Mouse (Mus musculus): ENCODE results near the gene Ap5b1.

Gene Ap5b1

DNA sequence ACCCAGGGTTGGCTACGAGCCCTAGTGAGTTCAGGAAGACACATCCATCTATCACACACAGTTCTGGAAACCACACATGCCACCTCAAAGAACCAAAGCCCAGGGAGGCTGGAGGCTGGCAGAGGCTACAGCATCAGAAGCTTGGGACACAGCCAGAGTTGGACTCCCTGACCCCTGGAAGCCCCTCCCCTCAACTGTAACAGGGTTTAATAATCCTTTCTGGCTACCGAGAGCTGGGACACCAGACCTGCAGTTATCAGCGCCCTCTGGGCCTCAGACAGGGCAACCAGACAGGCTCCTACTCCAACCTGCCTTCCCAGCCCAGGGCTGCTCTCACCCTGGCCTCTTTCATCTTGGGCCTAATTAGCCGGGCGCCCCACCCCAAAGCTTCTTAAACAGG lies 1.5 kb upstream of the Ap5b1 start:
- no peak for DNase-seq (ENCODE audit: extremely low spot score, low read depth, low spot score)

DNA sequence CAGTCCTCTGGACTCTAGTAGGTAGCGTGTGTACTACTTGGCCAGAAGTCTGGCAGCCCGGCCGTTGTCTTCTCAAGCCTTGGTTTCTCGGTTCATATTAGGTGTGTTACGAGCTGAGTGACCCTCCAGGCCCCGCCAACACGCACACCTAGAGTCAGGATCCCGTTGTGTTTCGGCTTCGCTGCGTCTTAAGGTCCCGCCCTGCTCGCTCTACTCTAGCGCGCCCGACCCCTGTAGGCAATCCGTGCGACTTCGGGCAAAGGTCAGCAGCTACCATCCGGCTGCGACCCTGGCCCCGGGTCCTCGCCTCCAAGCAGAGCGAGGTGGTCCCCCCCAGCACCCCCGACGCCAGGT lies 668 bp upstream of the Ap5b1 start:
- no peak for DNase-seq (ENCODE audit: extremely low spot score, low read depth, low spot score)

DNA sequence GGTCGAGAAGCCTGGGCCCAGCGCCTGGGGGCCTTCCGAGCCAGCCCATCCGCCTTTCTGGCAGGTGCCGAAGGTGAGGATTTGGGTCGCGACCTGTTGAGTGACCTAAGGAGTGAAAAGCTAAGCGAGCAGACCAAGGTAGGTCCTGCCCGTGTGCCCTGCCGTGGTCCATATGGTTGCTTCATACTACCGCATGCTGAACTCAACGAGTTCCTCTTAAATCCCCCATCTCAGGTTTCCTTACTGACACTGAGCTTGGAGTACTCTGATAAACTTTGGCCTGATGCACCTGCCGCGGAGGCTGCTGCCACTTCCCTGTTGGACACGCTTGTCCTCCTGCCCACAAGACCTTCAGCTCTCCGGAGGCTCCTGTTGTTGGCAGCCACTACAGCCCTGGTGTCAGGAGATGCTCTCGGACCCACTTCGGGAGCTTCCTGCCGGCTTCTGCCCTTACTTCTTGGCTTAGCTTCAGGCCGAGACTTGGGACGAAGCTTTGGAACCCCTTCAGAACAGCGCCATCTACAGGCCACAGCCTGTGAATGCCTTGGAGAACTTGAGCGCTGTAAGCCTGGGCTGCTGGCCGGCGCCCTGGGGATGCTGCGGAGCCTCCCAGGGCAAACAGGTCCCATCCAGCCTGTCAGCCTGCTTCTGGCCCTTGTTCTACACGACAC lies 780 bp downstream of the Ap5b1 start:
- peak; percentile 82 for DNase-seq (ENCODE audit: extremely low spot score, low read depth, low spot score)

DNA sequence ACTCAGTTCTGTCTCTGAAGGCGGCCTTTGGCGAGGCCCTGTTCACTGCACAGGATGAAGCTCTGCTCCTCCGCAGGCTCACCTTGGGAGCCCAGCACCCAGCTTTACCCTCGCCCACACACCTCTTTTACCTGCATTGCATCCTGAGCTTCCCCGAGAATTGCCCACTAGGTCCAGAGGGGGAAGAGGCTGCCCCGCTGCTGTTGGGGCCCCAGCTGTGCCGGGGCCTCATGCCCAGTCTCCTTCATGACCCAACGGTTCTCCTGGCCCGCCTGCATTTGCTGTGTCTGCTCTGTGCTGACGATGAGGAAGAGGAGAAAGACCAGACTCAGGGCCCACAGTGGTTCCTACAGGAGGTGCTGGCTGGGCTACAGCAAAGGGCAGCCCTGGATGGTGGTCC lies 1.7 kb downstream of the Ap5b1 start:
- no peak for DNase-seq (ENCODE audit: extremely low spot score, low read depth, low spot score)

DNA sequence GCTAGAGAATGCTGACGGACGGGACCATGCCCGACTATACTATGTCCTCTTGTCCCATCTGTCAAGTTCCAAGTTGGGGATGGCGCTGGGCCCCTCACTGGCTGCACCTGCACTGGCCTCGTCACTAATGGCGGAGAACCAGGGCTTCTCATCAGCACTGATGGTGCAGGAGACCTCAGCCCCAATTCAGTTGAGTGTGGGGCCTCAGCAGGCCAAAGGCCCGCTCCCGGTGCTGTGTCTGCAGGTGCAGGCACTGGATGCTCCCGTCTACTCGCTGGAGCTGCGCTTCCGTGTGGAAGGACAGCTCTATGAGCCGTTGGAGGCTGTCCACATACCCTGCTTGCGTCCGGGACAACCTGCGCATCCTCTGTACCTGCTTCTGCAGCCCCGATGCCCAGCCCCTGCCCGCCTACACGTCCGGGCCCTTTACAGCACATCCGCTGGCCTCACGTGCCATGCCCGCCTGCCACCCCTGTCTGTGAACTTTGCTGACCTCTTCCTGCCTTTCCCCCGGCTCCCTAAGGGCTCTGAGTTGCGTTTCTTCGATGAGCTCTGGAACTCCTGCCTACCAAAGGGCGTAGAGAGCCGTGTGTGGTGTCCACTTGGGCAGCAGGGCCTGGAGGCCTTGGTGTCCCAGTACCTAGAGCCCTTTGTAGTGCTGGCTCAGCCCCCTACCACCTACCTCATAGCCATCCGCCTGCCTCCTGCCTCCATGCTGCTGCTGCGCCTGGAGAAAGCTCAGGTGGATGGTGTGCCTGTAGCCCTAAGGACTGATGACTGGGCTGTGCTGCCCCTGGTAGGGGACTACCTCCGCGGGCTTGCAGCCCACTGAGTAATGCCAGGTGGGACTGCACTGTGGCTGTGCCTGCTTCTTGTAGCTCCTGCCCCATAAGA lies 2.8 kb downstream of the Ap5b1 start:
- no peak for DNase-seq (ENCODE audit: extremely low spot score, low read depth, low spot score)

DNA sequence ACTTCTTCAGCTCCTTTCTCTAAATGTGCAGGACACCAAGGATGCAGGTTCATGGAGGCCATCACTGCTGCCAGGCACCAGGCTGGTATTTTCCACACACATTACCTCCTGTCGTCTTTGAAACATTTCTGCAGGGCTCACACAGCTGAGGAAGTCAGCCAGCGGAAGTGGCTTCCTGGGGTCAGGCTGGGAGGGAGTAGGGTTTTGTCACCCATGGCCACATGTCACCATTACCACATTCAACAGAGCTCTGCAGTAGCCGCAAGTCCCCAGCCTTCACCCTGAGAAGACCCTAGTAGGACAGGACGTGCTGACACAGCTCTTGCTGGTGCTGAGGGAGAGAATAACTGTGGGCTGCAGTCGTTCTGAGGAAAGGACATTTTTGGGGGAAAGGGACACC lies 4.0 kb downstream of the Ap5b1 start:
- DNase-seq (ENCODE audit: extremely low spot score, low read depth, low spot score): no peak

DNA sequence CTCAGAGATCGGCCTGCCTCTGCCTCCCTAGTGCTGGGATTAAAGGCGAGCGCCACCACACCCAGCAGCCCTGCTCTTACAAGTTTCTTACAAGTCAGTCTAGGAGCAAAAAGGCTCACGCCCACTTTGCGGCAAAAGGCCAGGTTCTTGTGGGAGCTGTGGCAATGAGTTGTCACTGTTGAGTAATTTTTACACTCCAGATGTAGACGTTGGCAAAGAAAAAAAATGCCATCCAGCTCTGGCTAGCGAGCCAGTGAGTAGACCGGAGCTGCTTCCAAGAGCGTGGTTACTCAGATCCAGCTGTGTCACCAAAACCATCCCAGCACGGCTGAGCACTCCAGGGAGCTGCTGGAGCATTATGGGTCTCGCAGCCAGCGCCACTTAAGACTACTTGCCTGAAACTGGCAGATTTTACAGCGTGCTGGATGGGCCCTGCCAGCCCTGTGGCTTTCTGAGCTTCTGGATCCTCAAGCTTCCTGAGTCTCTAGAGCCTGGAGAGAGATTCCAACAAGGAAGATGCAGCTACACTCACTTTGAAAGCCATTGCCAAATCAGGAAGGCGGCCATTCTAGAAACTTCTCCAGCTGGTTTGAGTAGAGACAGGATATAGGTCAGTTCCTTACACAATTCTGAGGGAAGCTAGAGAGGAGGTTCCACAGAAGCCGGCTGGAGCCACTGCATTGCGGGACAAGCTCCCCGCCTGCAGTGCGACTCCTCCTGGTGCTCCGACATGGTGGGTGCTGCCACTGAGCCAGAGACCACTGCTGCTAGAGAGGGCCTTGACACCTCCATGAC lies 4.7 kb downstream of the Ap5b1 start:
- no peak for DNase-seq (ENCODE audit: extremely low spot score, low read depth, low spot score)

DNA sequence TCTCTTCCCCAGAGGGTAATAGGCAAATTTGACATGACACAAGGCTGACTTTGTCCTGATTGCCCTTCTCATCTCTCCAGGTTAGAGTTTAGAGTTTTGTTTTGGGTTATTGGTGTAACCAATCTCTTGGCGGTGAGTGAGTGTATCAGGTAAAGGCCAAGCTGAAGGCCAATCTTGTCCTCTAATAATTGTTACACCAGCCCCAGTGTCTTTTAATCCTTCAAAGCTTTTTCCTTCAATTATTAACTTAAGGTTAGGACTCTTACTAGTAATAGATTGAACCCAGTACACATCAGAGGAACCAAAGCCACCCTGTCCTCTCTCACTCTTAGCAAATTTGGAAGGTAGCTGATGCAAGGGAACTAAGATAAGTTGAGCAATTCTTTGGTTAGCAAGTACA lies 7.5 kb downstream of the Ap5b1 start:
- no peak for DNase-seq (ENCODE audit: extremely low spot score, low read depth, low spot score)

DNA sequence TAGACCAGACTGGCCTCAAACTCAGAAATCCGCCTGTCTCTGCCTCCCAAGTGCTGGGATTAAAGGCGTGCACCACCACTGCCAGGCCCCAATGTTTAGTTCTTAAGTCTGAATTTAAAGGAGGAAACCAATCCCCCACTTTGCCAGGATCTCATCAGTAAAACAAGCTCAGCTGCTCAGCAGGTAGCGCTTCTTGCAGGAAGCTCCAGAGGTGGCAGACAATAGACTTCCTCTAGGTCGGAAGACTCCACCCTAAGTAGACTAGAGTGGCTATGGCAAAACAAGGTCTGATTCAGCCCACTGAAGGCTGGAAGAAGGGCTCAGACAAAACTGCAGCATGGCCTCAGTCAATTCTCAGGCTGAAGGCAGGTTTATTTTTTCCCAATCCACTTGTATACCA lies 12.1 kb downstream of the Ap5b1 start:
- no peak for DNase-seq (ENCODE audit: extremely low spot score, low read depth, low spot score)

DNA sequence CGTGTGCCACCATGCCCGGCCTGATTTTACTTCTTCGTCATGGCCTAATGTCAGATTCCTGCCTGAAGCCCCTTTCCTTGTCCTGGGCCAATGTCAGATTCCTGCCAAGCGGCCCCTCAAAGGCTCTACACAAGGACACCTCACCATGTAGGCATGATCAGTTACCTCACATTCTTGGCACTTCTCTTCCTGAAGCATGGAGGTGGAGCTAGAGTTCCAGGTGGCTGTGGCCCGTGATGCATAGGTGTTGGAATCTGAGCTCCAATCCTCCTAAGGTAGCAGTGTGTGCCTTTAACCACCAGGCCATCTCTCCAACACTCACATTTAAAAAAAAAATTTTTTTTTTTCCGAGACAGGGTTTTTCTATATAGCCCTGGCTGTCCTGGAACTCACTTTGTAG lies 13.0 kb downstream of the Ap5b1 start:
- DNase-seq (ENCODE audit: extremely low spot score, low read depth, low spot score): no peak

DNA sequence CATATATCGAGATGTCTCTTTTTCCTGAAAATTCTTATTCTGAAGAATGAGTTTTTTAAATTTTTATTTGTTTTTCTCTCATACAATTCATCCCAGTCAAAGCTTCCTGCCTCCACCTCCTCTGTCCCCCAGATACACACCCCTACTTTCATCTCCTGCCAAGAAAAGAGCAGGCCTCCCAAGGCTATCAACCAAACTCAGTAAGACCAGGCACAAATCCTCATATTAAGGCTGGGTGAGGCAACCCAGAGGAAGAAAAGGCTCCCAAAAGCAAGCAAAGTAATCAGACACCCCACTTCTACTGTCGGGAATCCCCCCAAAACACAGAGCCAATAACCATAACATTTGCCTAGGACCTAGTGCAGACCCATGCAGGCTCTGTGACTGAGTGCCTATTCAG lies 14.2 kb downstream of the Ap5b1 start:
- no peak for DNase-seq (ENCODE audit: extremely low spot score, low read depth, low spot score)

DNA sequence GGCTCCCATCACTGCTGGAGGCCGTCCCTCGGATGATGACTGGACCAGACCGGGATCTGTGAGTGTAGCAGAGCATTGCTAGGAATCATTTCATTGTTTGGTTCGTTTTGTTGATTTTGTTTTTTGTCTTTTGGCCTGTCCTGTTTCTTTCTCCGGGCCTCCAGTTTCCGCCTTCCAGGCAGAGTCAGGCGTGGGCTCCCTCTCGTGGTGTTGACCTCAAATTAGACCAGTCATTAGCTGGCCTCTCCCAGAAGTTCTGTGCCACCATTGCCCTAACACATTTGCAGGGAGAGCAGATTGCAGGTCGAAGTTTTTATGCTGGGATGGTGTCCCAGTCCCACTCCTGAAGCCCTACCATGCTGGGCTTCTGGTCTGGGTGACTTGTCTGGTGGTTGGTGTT lies 21.3 kb downstream of the Ap5b1 start:
- no peak for DNase-seq (ENCODE audit: extremely low spot score, low read depth, low spot score)

DNA sequence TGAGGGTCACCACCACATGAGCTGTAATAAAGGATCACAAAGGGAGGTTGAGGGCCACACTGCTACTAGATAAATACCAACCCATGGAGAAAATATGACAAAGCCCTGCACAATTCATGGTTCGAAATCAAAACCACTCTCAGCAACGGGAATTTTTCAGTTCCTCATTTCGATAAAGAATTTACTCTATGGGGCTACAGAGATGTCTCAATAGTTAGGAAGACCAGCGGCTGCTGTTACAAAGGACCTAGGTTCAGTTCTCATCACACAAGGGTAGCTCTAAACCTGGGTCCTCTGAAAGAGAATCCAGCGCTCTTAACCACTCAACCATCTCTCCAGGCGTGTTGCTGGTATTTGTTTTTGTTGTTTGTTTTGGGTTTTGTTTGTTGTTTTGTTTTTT lies 24.1 kb downstream of the Ap5b1 start:
- DNase-seq (ENCODE audit: extremely low spot score, low read depth, low spot score): no peak

DNA sequence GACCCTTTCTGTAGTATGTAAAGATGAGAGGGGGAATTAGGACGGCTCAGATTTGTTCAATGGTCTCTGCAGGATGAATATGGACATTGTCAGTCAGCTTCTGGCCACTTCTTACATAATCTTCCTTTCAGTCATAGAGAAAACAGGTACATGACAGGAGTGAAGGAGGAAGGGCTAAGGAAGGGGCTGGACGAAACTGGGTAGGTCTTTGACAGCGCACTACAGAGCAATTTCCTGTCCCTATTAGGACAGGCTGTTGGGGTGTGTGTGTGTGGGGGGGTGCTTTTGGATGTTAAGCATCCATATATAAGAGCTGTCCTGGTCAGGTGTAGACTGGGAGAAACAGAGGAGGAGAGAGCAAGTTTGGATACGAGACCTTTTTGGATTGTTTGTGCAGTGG lies 31.4 kb downstream of the Ap5b1 start:
- no peak for DNase-seq (ENCODE audit: extremely low spot score, low read depth, low spot score)

DNA sequence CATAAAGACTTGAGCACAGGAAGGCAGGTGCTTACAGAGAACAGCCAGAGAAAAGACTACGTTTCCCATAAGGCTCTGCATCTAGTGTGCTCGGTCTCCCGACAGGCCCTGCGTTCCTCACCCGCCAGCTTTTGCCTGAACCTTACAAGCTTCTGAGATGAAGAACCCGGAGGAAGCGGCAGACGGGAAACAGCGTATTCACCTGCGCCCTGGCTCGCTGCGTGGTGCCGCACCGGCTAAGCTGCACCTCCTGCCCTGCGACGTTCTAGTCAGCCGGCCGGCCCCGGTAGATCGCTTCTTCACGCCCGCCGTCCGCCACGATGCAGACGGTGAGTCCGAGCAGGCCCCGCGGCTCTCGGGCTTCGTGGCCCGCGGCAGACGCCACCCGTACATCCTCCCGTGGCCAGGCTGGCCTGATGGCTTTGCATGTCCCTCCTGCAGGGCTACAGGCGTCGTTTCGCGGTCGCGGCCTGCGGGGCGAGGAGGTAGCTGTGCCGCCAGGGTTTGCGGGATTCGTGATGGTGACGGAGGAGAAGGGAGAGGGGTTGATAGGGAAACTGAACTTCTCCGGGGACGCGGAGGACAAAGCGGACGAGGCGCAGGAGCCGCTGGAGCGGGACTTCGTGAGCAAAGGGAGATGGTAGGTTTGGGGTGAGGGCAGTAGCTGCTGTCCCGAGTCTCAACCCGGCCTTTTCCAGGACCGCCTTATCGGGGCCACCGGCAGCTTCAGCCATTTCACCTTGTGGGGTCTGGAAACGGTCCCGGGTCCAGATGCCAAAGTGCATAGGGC lies 34.1 kb downstream of the Ap5b1 start, which contains the start of gene Rnaseh2c:
Gene Rnaseh2c (plus strand): TSS at position 122 of the 790 bp plus-strand sequence.
- peak; percentile 52 for DNase-seq (ENCODE audit: extremely low spot score, low read depth, low spot score)

DNA sequence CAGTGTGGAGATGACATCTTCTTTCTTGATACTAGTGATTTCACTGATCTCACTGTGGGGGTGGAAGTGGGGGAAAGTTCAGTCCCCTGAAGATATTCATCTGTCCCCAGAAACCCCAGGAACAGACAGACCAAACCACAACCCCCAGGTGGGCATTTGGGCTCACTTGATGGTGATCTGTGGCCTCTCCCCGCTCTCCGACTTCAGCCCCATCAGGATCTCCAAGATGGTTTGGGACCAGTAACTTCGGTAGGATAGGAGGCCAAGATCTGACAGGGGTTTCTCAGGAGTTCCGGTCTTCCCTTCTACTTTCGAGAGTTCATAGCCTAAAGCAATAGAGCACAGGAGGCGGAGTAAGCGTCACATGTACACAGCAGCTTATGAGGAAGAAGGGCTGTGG lies 35.8 kb downstream of the Ap5b1 start:
- DNase-seq (ENCODE audit: extremely low spot score, low read depth, low spot score): no peak

DNA sequence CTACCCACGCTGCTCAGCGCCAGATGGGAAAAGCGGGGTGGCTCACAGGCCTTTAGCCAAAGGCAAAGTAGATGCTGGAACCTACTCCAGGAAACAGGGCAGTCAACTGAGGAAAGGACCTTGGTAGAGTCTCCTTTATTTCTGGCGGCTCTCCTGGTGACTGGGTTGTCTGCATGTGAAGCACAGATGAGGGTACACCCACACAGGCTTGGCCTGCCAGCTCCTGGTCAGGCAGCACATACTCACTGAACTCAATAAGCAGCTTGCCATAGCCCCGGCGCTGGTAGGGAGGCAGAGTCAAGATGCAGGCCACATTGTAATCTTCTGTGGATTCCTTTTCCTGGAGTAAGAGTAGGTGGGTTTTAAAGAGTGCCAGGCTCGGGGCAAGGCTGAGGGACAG lies 37.3 kb downstream of the Ap5b1 start:
- no peak for DNase-seq (ENCODE audit: extremely low spot score, low read depth, low spot score)

DNA sequence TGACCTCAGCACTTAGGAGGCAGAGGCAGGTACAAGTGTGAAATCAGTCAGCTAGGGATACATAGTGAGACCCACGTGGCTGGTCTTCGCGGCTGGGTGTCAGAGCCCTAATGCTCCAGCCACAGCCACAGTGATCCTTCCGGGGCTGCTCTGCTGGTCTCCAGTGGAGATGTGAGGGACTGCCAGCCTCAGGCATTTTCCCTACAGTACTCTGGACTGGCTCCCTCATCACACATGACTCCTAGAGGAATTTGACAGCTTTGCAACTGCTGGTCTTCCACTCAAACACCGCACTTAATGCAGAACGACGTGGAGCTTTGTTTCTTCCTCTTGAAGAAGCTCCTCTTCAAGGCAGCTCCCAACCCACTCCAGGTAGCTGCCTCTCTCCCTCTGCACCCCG lies 38.4 kb downstream of the Ap5b1 start:
- DNase-seq (ENCODE audit: extremely low spot score, low read depth, low spot score): no peak

DNA sequence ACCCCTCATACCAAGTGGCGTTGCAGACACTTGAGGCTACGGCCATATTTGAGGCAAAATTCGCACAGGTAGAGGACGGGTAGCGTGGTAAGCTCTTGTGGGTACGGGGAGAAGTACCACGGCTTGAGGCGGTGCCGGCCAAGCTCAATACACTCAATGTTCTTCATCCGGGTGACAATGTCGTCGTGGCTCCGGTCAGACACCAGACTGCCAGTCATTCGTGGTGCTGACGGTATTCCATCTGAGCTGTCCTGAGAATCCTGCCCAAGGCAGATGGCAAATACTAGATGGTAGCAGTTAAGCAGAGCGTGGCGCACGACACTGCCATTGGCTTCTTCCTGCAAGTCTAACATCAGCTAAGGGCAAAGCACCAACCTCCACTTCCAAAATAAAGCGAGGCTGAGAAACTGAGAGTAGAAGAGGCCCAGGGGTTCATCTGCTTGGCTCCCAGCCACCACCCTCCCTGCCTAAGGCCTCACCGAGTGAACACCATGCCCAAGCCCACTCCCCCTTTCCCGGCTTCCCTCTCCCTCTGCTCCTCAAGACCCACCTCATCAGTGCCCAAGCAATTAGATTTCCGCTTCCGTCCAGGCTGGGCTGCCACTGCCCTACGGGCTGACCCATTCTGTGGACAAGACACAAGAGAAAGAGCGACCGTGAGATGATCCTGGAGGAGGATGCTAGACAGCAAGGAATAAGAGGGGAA lies 40.0 kb downstream of the Ap5b1 start:
- no peak for DNase-seq (ENCODE audit: extremely low spot score, low read depth, low spot score)

DNA sequence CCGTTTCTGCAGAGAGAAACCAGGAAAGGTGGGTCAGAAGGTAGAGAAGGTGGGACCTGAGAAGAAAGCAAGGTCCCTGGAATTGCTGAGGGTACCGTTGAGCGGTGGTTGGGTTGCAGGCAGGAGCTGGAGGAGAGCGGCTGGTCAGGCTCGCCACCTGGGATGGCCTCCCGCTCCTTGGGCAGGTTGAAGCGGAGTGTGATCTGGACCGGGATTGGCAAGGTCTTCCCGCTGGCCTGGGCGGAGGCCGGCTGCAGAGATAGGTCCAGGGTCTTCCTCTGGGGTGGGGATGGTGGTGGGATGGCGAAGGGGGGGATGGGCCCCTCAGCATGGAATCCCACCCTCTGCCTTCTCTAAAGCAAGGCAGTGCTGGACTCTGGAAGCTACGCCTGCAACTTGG lies 40.9 kb downstream of the Ap5b1 start:
- DNase-seq (ENCODE audit: extremely low spot score, low read depth, low spot score): no peak
